Mouse (Mus musculus): ENCODE data around the gene Speer3. TPM values are rescaled to one million over a fixed set of nuclear protein-coding genes. Genes with fewer than 3 reads are reported as not detected.
"Not testable (repeated sequence)": the region's sequence is repeated elsewhere in the genome, so short reads cannot be mapped to it uniquely, and the experiment has no call there.

Speer3 gene
- polyA plus RNA-seq (2015; fragmentation: Nextera tagmentation; extraction: Ambion mirVana) = not detected in 2 replicates

- no peaks in the 10 kb centered on the region for H3K4me1 ChIP-seq
- no peak within 1 kb of the TSS for H3K27ac ChIP-seq (replicated peaks)
- H3K9ac ChIP-seq = no peak within 1 kb of the TSS
- no peak within 1 kb of the TSS for H3K4me3 ChIP-seq (replicated peaks)
- no peaks in the 10 kb centered on the region for H3K36me3 ChIP-seq
- H3K4me2 ChIP-seq (replicated peaks) = no peak within 1 kb of the TSS
- H3K9me3 ChIP-seq (replicated peaks) = no peaks in the 10 kb centered on the region
- no peak for ATAC-seq (ENCODE audit: insufficient number of reproducible peaks, low FRiP score, low TSS enrichment, low read depth)
- no peaks in the 10 kb centered on the region for H3K27me3 ChIP-seq
- WGBS = 85% methylated on average over 1 of the region's 1 CpGs
Measured at GRCm38 (mm10) chr5:13791319-13791718, at the start of gene Speer3. Gene Speer3, plus strand, starts transcription at chr5:13791619.

- H3K9ac ChIP-seq; H3K4me1 ChIP-seq; H3K27ac ChIP-seq (replicated peaks); ATAC-seq (ENCODE audit: insufficient number of reproducible peaks, low FRiP score, low TSS enrichment, low read depth); H3K4me2 ChIP-seq (replicated peaks); H3K9me3 ChIP-seq (replicated peaks); H3K36me3 ChIP-seq; H3K27me3 ChIP-seq; H3K4me3 ChIP-seq (replicated peaks): not testable (repeated sequence)
- WGBS = 61% methylated on average over 2 of the region's 2 CpGs
Measured at GRCm38 (mm10) chr5:13810496-13810895, 19.1 kb downstream of the Speer3 start.

GRCm38 (mm10) chr5:13825108-13825507 lies 33.7 kb downstream of the Speer3 start:
- Histone ChIP-seq H3K27me3 (no peaks in the 10 kb centered on the region), H3K27ac (replicated peaks) (no peak overlapping the region), H3K4me1 (no peaks in the 10 kb centered on the region), H3K9ac (no peak overlapping the region), H3K4me3 (replicated peaks) (no peak overlapping the region), H3K36me3 (no peaks in the 10 kb centered on the region), H3K9me3 (replicated peaks) (no peaks in the 10 kb centered on the region), H3K4me2 (replicated peaks) (no peak overlapping the region)
- ATAC-seq (ENCODE audit: insufficient number of reproducible peaks, low FRiP score, low TSS enrichment, low read depth) = no peak

GRCm38 (mm10) chr5:13826708-13827107 lies 35.3 kb downstream of the Speer3 start:
- Histone ChIP-seq H3K9me3 (replicated peaks) (no peaks in the 10 kb centered on the region), H3K27ac (replicated peaks) (no peak overlapping the region), H3K4me3 (replicated peaks) (no peak overlapping the region), H3K4me1 (no peaks in the 10 kb centered on the region), H3K27me3 (no peaks in the 10 kb centered on the region), H3K4me2 (replicated peaks) (no peak overlapping the region), H3K9ac (no peak overlapping the region), H3K36me3 (no peaks in the 10 kb centered on the region)
- no peak for ATAC-seq (ENCODE audit: insufficient number of reproducible peaks, low FRiP score, low TSS enrichment, low read depth)

- H3K9ac ChIP-seq = no peak overlapping the region
- ATAC-seq (ENCODE audit: insufficient number of reproducible peaks, low FRiP score, low TSS enrichment, low read depth) = no peak
Measured at GRCm38 (mm10) chr5:13844317-13844716, 52.9 kb downstream of the Speer3 start.

More at GRCm38 (mm10) chr5:13844317-13844716, 52.9 kb downstream of the Speer3 start:
- Histone ChIP-seq H3K27me3 (no peaks in the 10 kb centered on the region), H3K9me3 (replicated peaks) (no peaks in the 10 kb centered on the region), H3K4me2 (replicated peaks) (no peak overlapping the region), H3K36me3 (no peaks in the 10 kb centered on the region), H3K27ac (replicated peaks) (no peak overlapping the region), H3K4me1 (no peaks in the 10 kb centered on the region), H3K4me3 (replicated peaks) (no peak overlapping the region)

Other genes starting within 250 kb of the Speer3 start
- 6.3 and 6.8 TPM in 2 replicates for gene Sema3e, start 233.7 kb downstream of the Speer3 start, polyA plus RNA-seq (2015; fragmentation: Nextera tagmentation; extraction: Ambion mirVana)

Measured in embryonic facial prominence, embryonic 15.5 days (tissue).